Mouse (Mus musculus): Measurements from ENCODE around the gene Raf1. TPM values are rescaled to one million over a fixed set of nuclear protein-coding genes. Genes with fewer than 3 reads are reported as not detected.

The Raf1 gene
- polyA plus RNA-seq, 1 experiment = 1.6 TPM

DNA sequence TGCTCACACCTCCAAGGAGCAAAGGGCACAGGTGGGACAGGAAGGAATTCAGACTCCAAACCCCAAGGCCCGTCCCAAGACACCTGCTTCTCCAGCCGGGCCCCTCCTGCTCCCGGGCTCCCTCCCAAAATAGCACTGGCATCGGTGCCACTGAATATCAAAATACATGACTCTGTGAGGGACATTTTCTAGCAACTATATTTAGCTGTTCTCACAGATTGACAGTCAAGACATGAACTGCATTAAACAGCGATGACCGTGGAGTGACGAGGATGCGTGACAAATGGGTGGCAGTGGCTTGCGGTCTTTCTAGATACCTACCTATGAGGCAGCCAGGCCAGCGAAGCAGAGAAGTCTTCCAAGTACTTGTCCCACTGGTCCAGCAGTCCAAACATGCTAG, 90.1 kb downstream of the Raf1 start:
- no peaks in the 10 kb centered on the region for H3K4me1 ChIP-seq (ENCODE audit: control insufficient read depth)
- no peaks in the 10 kb centered on the region for H3K27me3 ChIP-seq (ENCODE audit: control insufficient read depth)
- no peak for TF ChIP-seq TAL1 (IDR thresholded peaks at IDR 0.05; ENCODE audit: low read length)
- TF ChIP-seq GATA1 (IDR thresholded peaks at IDR 0.05; ENCODE audit: low read length) = no peak
- H3K4me3 ChIP-seq (replicated peaks) = no peak overlapping the region
- no peaks in the 10 kb centered on the region for H3K9me3 ChIP-seq (ENCODE audit: control insufficient read depth, low read length)
- peaks cover 3% of the 10 kb centered on the region; the same call in 1 of the 2 replicates for H3K36me3 ChIP-seq (ENCODE audit: control insufficient read depth)

DNA sequence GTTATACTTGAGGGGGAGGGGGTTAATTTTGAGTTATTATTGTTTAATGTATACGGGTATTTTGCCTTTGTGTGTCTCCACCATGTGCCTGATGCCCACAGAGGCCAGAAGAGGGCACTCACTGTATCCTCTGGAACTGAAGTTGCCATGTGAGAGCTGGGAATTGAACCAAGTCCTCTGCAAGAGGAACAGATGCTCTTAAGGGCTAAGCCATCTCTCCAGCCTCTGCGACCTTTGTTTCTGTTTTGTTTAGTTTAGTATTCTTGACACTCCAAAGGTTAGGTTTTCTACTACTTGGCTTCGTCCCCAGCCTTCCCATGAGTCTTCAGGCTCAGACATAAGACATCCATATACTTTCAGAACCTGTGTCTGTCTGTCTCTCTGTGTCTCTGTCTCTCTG, 92.3 kb downstream of the Raf1 start:
- H3K27me3 ChIP-seq (ENCODE audit: control insufficient read depth) = no peaks in the 10 kb centered on the region
- TF ChIP-seq GATA1 (IDR thresholded peaks at IDR 0.05; ENCODE audit: low read length) (no peak), TAL1 (IDR thresholded peaks at IDR 0.05; ENCODE audit: low read length) (no peak)
- peaks cover 7% of the 10 kb centered on the region for H3K36me3 ChIP-seq (ENCODE audit: control insufficient read depth)
- no peak overlapping the region for H3K4me3 ChIP-seq (replicated peaks)
- no peaks in the 10 kb centered on the region for H3K4me1 ChIP-seq (ENCODE audit: control insufficient read depth)
- no peaks in the 10 kb centered on the region for H3K9me3 ChIP-seq (ENCODE audit: control insufficient read depth, low read length)

DNA sequence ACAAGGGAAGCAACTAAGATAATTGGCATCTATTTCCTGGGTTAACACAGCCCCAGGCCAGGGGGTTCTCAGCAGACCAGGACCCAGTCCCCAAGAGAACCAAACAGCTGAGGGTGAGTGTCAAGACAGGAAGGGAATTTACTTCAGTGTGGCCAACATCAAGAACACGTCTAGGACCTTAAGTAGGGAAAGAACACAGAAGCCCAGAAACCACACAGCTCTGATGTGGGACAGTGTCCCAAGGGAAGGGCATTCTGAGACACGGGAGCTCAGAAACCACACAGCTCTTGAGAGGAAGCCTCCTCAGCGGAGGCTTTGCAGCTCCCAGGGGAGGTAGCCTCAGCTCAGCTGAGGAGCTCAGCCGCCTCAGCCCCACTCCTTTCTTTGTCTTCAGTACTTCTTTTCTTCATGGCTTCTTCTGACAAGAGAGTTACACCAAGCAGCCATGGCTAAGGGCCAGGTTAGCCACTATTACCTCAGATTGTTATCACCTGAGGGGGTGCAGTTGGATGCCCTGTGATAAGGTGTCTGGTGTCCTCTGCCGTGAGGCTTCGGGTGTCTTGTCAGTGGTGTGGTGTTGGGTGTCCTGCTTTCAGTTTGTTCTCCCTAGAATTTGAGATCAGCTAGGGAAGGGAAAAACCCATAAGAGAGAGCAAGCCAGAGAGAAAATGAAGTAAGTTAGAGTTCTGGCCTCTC, 92.9 kb downstream of the Raf1 start:
- peaks cover 12% of the 10 kb centered on the region for H3K36me3 ChIP-seq (ENCODE audit: control insufficient read depth)
- H3K9me3 ChIP-seq (ENCODE audit: control insufficient read depth, low read length) = no peaks in the 10 kb centered on the region
- TF ChIP-seq TAL1 (IDR thresholded peaks at IDR 0.05; ENCODE audit: low read length) (no peak), GATA1 (IDR thresholded peaks at IDR 0.05; ENCODE audit: low read length) (no peak)
- H3K4me1 ChIP-seq (ENCODE audit: control insufficient read depth) = no peaks in the 10 kb centered on the region
- no peak overlapping the region for H3K4me3 ChIP-seq (replicated peaks)
- no peaks in the 10 kb centered on the region for H3K27me3 ChIP-seq (ENCODE audit: control insufficient read depth)

DNA sequence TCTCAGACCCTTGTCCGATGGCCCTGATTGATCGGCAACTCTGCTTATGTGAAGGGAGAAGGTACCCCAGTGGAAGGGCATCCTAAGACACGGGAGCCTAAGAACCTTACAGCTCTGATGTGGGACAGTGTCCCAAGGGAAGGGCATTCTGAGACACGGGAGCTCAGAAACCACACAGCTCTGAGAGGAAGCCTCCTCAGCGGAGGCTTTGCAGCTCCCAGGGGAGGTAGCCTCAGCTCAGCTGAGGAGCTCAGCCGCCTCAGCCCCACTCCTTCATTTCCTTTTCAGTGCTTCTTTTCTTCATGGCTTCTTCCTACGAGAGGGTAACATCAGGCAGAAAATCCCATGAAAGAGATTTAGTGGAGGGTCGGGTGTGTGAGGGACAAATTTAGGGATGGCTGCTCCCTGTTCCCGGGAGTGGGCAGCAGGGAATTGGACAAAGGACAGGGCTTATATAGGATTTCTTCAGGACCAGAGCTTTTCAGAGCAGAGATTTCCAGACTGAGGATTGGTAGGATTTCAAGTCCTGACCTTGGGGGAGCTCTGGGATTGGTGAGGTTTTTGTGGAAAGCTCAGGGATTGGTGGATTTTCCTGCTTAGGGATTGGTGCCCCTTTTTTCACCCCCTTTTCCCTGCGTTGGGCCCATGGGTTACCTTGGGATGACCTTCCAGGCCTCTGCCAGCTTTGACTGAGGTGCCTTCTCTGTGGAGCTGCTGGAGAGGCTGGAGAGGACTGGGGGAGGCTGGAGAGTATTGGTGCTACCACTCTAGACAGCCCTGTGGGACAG, 93.9 kb downstream of the Raf1 start:
- Histone ChIP-seq H3K4me1 (ENCODE audit: control insufficient read depth) (no peaks in the 10 kb centered on the region), H3K36me3 (ENCODE audit: control insufficient read depth) (peaks cover 21% of the 10 kb centered on the region), H3K4me3 (replicated peaks) (no peak overlapping the region), H3K9me3 (ENCODE audit: control insufficient read depth, low read length) (no peaks in the 10 kb centered on the region), H3K27me3 (ENCODE audit: control insufficient read depth) (no peaks in the 10 kb centered on the region)
- TF ChIP-seq GATA1 (IDR thresholded peaks at IDR 0.05; ENCODE audit: low read length) = no peak
- TF ChIP-seq TAL1 (IDR thresholded peaks at IDR 0.05; ENCODE audit: low read length) = no peak

DNA sequence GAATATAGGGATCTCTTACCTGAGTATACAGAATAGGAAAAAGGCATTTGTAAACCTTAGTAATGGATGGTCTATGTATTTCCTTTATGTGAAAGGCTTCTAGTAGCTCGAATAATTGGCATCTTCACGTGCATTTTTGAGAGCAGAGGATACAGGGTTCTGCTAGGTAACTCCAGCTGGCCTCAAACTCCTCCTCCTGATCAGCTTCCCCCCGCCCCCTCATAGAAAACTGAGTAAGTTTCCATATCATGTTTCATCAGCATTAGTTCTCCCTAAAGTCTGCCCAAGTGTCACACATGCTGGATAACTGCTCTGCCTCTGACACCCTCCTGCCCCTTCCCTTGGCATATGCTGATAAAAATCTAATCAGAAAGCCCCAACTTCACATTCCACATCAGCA, 95.6 kb downstream of the Raf1 start:
- TF ChIP-seq GATA1 (IDR thresholded peaks at IDR 0.05; ENCODE audit: low read length) (no peak), TAL1 (IDR thresholded peaks at IDR 0.05; ENCODE audit: low read length) (no peak)
- no peaks in the 10 kb centered on the region for H3K4me1 ChIP-seq (ENCODE audit: control insufficient read depth)
- H3K36me3 ChIP-seq (ENCODE audit: control insufficient read depth) = peaks cover 38% of the 10 kb centered on the region
- no peaks in the 10 kb centered on the region for H3K9me3 ChIP-seq (ENCODE audit: control insufficient read depth, low read length)
- H3K4me3 ChIP-seq (replicated peaks) = no peak overlapping the region
- no peaks in the 10 kb centered on the region for H3K27me3 ChIP-seq (ENCODE audit: control insufficient read depth)

DNA sequence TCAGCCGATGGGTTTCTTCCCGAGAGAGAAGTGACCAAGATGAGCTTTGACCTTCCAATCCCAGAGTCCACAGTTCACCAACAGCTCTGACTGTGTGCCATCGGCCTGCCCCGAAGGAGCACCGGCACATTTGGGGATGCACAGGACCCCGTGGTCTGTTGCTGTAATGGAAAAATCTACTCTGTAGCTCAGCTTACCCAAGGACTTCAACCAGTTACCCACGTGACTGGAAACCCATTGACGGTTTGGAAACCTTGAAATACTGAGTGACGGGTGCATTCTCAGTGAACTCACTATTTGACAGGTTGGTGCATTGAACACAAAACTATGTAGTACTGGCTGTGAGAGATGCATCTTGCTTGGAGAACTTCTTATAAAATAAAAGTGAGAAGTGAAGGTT, 98.5 kb downstream of the Raf1 start:
- Histone ChIP-seq H3K9me3 (ENCODE audit: control insufficient read depth, low read length) (no peaks in the 10 kb centered on the region), H3K4me1 (ENCODE audit: control insufficient read depth) (no peaks in the 10 kb centered on the region), H3K4me3 (replicated peaks) (no peak overlapping the region), H3K36me3 (ENCODE audit: control insufficient read depth) (peaks cover 62% of the 10 kb centered on the region), H3K27me3 (ENCODE audit: control insufficient read depth) (no peaks in the 10 kb centered on the region)
- TF ChIP-seq GATA1 (IDR thresholded peaks at IDR 0.05; ENCODE audit: low read length) (no peak), TAL1 (IDR thresholded peaks at IDR 0.05; ENCODE audit: low read length) (no peak)

DNA sequence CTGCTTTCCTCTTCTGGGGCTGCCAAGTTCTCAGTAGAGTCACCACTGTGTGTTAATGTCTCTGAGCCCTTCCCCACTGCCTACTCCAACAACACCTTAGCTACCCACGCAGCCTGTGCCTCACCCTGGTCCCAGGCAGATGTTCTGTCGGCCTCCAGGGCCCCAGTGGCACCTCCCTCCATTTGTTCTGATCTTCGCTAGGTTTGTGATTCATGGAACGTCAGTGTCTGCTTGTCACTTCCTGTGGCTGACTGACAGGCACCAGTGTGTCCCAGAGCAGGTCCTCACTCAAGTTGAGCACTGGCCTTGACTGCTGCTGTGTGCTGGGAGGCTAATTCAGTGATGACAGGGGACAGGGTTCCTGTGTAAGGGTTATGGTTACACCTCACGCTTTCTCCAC, 99.0 kb downstream of the Raf1 start:
- Histone ChIP-seq H3K4me1 (ENCODE audit: control insufficient read depth) (no peaks in the 10 kb centered on the region), H3K4me3 (replicated peaks) (no peak overlapping the region), H3K9me3 (ENCODE audit: control insufficient read depth, low read length) (no peaks in the 10 kb centered on the region), H3K27me3 (ENCODE audit: control insufficient read depth) (no peaks in the 10 kb centered on the region), H3K36me3 (ENCODE audit: control insufficient read depth) (peaks cover 67% of the 10 kb centered on the region)
- TF ChIP-seq TAL1 (IDR thresholded peaks at IDR 0.05; ENCODE audit: low read length) = no peak
- no peak for TF ChIP-seq GATA1 (IDR thresholded peaks at IDR 0.05; ENCODE audit: low read length)

DNA sequence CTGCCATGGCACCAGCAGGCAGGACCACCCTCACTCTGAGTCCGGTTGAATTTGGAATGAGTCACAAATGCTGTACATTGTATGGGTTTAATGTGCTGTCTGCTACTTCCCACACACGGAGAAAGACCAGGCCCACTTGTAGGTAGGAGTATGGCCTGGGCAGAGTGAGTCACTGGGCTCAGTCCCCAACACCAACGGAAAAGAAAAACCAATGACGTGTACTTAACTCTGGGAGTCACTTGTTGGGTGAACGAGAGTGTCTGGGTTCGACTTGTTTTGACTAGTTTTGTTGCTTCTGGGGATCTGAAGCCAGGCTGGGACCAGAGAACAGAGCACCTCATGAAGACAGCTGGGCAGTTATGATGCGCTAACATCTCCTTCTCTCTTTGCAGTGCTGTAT, 102.3 kb downstream of the Raf1 start:
- Histone ChIP-seq H3K9me3 (ENCODE audit: control insufficient read depth, low read length) (no peaks in the 10 kb centered on the region; the same call in 1 of the 2 replicates), H3K4me3 (replicated peaks) (no peak overlapping the region), H3K4me1 (ENCODE audit: control insufficient read depth) (no peaks in the 10 kb centered on the region), H3K27me3 (ENCODE audit: control insufficient read depth) (no peaks in the 10 kb centered on the region), H3K36me3 (ENCODE audit: control insufficient read depth) (peaks cover 89% of the 10 kb centered on the region)
- no peak for TF ChIP-seq GATA1 (IDR thresholded peaks at IDR 0.05; ENCODE audit: low read length)
- TF ChIP-seq TAL1 (IDR thresholded peaks at IDR 0.05; ENCODE audit: low read length) = no peak

Other genes with a start within 250 kb of the Raf1 start
- gene Tsen2, start 132.0 kb downstream of the Raf1 start, polyA plus RNA-seq (2012) = 0.16 and 1.1 TPM in 2 replicates
- not detected in 2 replicates for gene Mkrn2os, start 84.1 kb downstream of the Raf1 start, polyA plus RNA-seq (2012)
- 0.45 and 1.1 TPM in 2 replicates for gene Mkrn2, start 74.7 kb downstream of the Raf1 start, polyA plus RNA-seq (2012)
- gene Tmem40, start 85.8 kb upstream of the Raf1 start, polyA plus RNA-seq (2012) = 3.7 and 5.2 TPM in 2 replicates
- 0.03 TPM in 2 replicates for gene Cand2, start 97.9 kb upstream of the Raf1 start, polyA plus RNA-seq (2012)
- 89.1 and 98.3 TPM in 2 replicates for gene Rpl32, start 132.1 kb upstream of the Raf1 start, polyA plus RNA-seq (2012)
- gene Efcab12, start 161.8 kb upstream of the Raf1 start, polyA plus RNA-seq (2012) = not detected in 2 replicates
- gene Mbd4, start 176.7 kb upstream of the Raf1 start, polyA plus RNA-seq (2012) = 0.02 and 0.06 TPM in 2 replicates
- gene Ift122, start 176.8 kb upstream of the Raf1 start, polyA plus RNA-seq (2012) = 0.02 TPM in 2 replicates

All from erythroblast, embryonic 14.5 days (primary cell).